Mouse (Mus musculus) E14TG2a.4 (cell line): Measurements from ENCODE around the gene Sspn.

Experiments
- H3K27me3 ChIP-seq: 2 replicates; pipeline ENCODE4 v1.6.1; 2014; ENCODE audit warnings: low read length, control low read depth; ENCODE audit not compliant: insufficient read depth
- H3K36me3 ChIP-seq: 2 replicates; pipeline ENCODE4 v1.6.1; 2014; ENCODE audit warnings: low read length, control low read depth; ENCODE audit not compliant: insufficient read depth
- H3K4me1 ChIP-seq: replicated peaks from 2 replicates; pipeline ENCODE4 v1.6.1; 2014; ENCODE audit warnings: low read depth, low read length, control low read depth
- H3K4me3 ChIP-seq: replicated peaks from 2 replicates; pipeline ENCODE4 v1.5.1; 2014; ENCODE audit warnings: mild to moderate bottlenecking, low read length
- H3K9me3 ChIP-seq: 2 replicates; pipeline ENCODE4 v1.6.1; 2014; ENCODE audit warnings: low read length, control low read depth
- CTCF ChIP-seq: conservative IDR thresholded peaks from 2 replicates; pipeline ENCODE4 v1.5.1; 2014; ENCODE audit warnings: low read length
- NANOG ChIP-seq: IDR thresholded peaks from 2 replicates; pipeline ENCODE4 v1.6.1; 2014; ENCODE audit warnings: borderline replicate concordance, low read length, mixed read lengths
- POU5F1 ChIP-seq: IDR thresholded peaks from 2 replicates; pipeline ENCODE4 v1.6.1; 2014; ENCODE audit warnings: low read length, borderline replicate concordance

The Sspn gene

GRCm38 (mm10) chr6:145973356-145973755, 41.9 kb downstream of the Sspn start:
- H3K36me3 ChIP-seq: no peaks in the 10 kb centered on the region
- no peaks in the 10 kb centered on the region for H3K9me3 ChIP-seq
- H3K27me3 ChIP-seq: peaks cover under 1% of the 10 kb centered on the region
- H3K4me3 ChIP-seq: no peak overlapping the region
- H3K4me1 ChIP-seq: peaks cover 9% of the 10 kb centered on the region
- TF ChIP-seq NANOG (no peak), POU5F1 (no peak), CTCF (no peak)

- no peak for TF ChIP-seq NANOG
- TF ChIP-seq CTCF: no peak
- H3K36me3 ChIP-seq: no peaks in the 10 kb centered on the region
- 0 out of 2 replicates have a peak, but pooled peaks cover 5% of the 10 kb centered on the region for H3K9me3 ChIP-seq
- no peaks in the 10 kb centered on the region for H3K4me1 ChIP-seq
- no peak overlapping the region for H3K4me3 ChIP-seq
- no peaks in the 10 kb centered on the region for H3K27me3 ChIP-seq
Measured at GRCm38 (mm10) chr6:145974766-145975165, 43.3 kb downstream of the Sspn start.

- H3K27me3 ChIP-seq: peaks cover 3% of the 10 kb centered on the region; the same call in 1 of the 2 replicates
- no peaks in the 10 kb centered on the region for H3K4me1 ChIP-seq
- no peaks in the 10 kb centered on the region for H3K36me3 ChIP-seq
- no peak overlapping the region for H3K4me3 ChIP-seq
- TF ChIP-seq NANOG: no peak
- TF ChIP-seq CTCF: no peak
- no peak for TF ChIP-seq POU5F1
- H3K9me3 ChIP-seq: 0 out of 2 replicates have a peak, but pooled peaks cover 5% of the 10 kb centered on the region
Measured at GRCm38 (mm10) chr6:145977344-145977743, 45.9 kb downstream of the Sspn start.

- Histone ChIP-seq H3K9me3 (0 out of 2 replicates have a peak, but pooled peaks cover 5% of the 10 kb centered on the region), H3K36me3 (no peaks in the 10 kb centered on the region), H3K4me1 (no peaks in the 10 kb centered on the region), H3K4me3 (no peak overlapping the region), H3K27me3 (peaks cover 3% of the 10 kb centered on the region; the same call in 1 of the 2 replicates)
- TF ChIP-seq NANOG (no peak), POU5F1 (no peak), CTCF (no peak)
Measured at GRCm38 (mm10) chr6:145977771-145978450, 46.5 kb downstream of the Sspn start.

GRCm38 (mm10) chr6:145981074-145981473, 49.6 kb downstream of the Sspn start:
- Histone ChIP-seq H3K27me3 (peaks cover 10% of the 10 kb centered on the region; the same call in 1 of the 2 replicates), H3K36me3 (no peaks in the 10 kb centered on the region), H3K9me3 (0 out of 2 replicates have a peak, but pooled peaks cover 5% of the 10 kb centered on the region), H3K4me3 (no peak overlapping the region), H3K4me1 (no peaks in the 10 kb centered on the region)
- TF ChIP-seq POU5F1 (no peak), CTCF (no peak), NANOG (no peak)

GRCm38 (mm10) chr6:145982335-145982734, 50.9 kb downstream of the Sspn start:
- Histone ChIP-seq H3K27me3 (peaks cover 10% of the 10 kb centered on the region; the same call in 1 of the 2 replicates), H3K4me1 (no peaks in the 10 kb centered on the region), H3K4me3 (no peak overlapping the region), H3K9me3 (0 out of 2 replicates have a peak, but pooled peaks cover 5% of the 10 kb centered on the region), H3K36me3 (no peaks in the 10 kb centered on the region)
- TF ChIP-seq CTCF (no peak), POU5F1 (no peak), NANOG (no peak)

GRCm38 (mm10) chr6:145990578-145990977, 59.1 kb downstream of the Sspn start:
- Histone ChIP-seq H3K4me3 (no peak overlapping the region), H3K27me3 (peaks cover 5% of the 10 kb centered on the region; the same call in 1 of the 2 replicates), H3K4me1 (peaks cover 12% of the 10 kb centered on the region), H3K9me3 (peaks cover 30% of the 10 kb centered on the region), H3K36me3 (no peaks in the 10 kb centered on the region)
- TF ChIP-seq CTCF (no peak), POU5F1 (no peak), NANOG (no peak)

GRCm38 (mm10) chr6:145992526-145992925, 61.1 kb downstream of the Sspn start:
- H3K4me1 ChIP-seq: peaks cover 12% of the 10 kb centered on the region
- no peak overlapping the region for H3K4me3 ChIP-seq
- no peaks in the 10 kb centered on the region for H3K27me3 ChIP-seq
- TF ChIP-seq CTCF (no peak), POU5F1 (no peak), NANOG (no peak)
- H3K36me3 ChIP-seq: no peaks in the 10 kb centered on the region
- peaks cover 30% of the 10 kb centered on the region for H3K9me3 ChIP-seq

- Histone ChIP-seq H3K4me3 (no peak overlapping the region), H3K27me3 (no peaks in the 10 kb centered on the region), H3K36me3 (no peaks in the 10 kb centered on the region), H3K9me3 (peaks cover 31% of the 10 kb centered on the region), H3K4me1 (peaks cover 12% of the 10 kb centered on the region)
- TF ChIP-seq NANOG: no peak
- TF ChIP-seq CTCF: no peak
- TF ChIP-seq POU5F1: no peak
Measured at GRCm38 (mm10) chr6:145992985-145993384, 61.5 kb downstream of the Sspn start.
